ENCODE assay signal across 22 mouse cellular contexts in genomic region chr10:120874261-120874660, GRCm38 (mm10). TPM values are rescaled to one million over a fixed set of nuclear protein-coding genes. Genes with fewer than 3 reads are reported as not detected.
DNase-seq lines count a peak whose midpoint lies in the region; ATAC-seq and TF ChIP-seq lines count a peak whose summit lies in the region.
"Had no signal": no experiment of that assay in that cellular context is flagged by ENCODE, and none has a peak within 500 bp of the region (broad histone marks: within the 10 kb centered on the region; RNA-seq: fewer than 3 reads in every experiment).

No protein-coding gene starts in this region.

- H3K27me3 ChIP-seq in intestine, embryonic 14.5 days (replicated peaks; ENCODE audit: control insufficient read depth, insufficient read depth, low read length): no peaks in the 10 kb centered on the region
- no peaks in the 10 kb centered on the region for H3K27me3 ChIP-seq in intestine, embryonic 15.5 days (replicated peaks)
- no peaks in the 10 kb centered on the region for H3K27me3 ChIP-seq in intestine, embryonic 16.5 days (replicated peaks; ENCODE audit: control insufficient read depth, insufficient read depth, low read length)
- H3K27me3 ChIP-seq in midbrain, postnatal 0 days (ENCODE audit: insufficient read depth, low read length): no peaks in the 10 kb centered on the region
- H3K27me3 ChIP-seq: neural tube, embryonic 12.5 days; Patski had no signal

- no peak overlapping the region for H3K4me3 ChIP-seq in intestine, embryonic 14.5 days (ENCODE audit: low read depth, low read length)
- H3K4me3 ChIP-seq in intestine, embryonic 15.5 days (replicated peaks): no peak overlapping the region
- no peak overlapping the region for H3K4me3 ChIP-seq in intestine, embryonic 16.5 days (ENCODE audit: low read length)
- H3K4me3 ChIP-seq in midbrain, postnatal 0 days (ENCODE audit: low read depth, low read length): no peak overlapping the region
- H3K4me3 ChIP-seq: forebrain, embryonic 12.5 days; limb, embryonic 13.5 days; midbrain, embryonic 10.5 days; neural tube, embryonic 12.5 days had no signal

- DNase-seq in embryo, embryonic 10 days (ENCODE audit: low spot score): peak; percentile 39
- no peak for DNase-seq in embryo, embryonic 9.5 days (ENCODE audit: extremely low spot score)
- DNase-seq in intestine, embryonic 14.5 days (ENCODE audit: low spot score): no peak
- no peak for DNase-seq in thymus, postnatal 0 days (ENCODE audit: low spot score)
- DNase-seq in right cerebral cortex, postnatal 4 days: no peak
- no peak for DNase-seq in midbrain, postnatal 0 days (ENCODE audit: low spot score)
- DNase-seq: adrenal gland, adult 8-10 months; cerebellum, adult 8-10 months; gastrocnemius, postnatal 10 days; kidney, adult 8-10 months; kidney, postnatal 14 days; thymus, postnatal 25 days had no signal

- 71% methylated on average over 12 of the region's 12 CpGs for WGBS in intestine, embryonic 14.5 days
- 73% methylated on average over 12 of the region's 12 CpGs for WGBS in intestine, embryonic 15.5 days
- 74% methylated on average over 12 of the region's 12 CpGs for WGBS in intestine, embryonic 16.5 days
- WGBS in midbrain, postnatal 0 days: 80% methylated on average over 12 of the region's 12 CpGs

- ATAC-seq in intestine, embryonic 14.5 days (replicated peaks; ENCODE audit: low FRiP score, low TSS enrichment, low read depth): no peak
- no peak for ATAC-seq in intestine, embryonic 15.5 days
- no peak for ATAC-seq in intestine, embryonic 16.5 days
- ATAC-seq in midbrain, postnatal 0 days (ENCODE audit: low FRiP score): no peak
- ATAC-seq: hindbrain, postnatal 0 days had no signal

- H3K9ac ChIP-seq in intestine, embryonic 14.5 days (ENCODE audit: low read length): no peak overlapping the region
- H3K9ac ChIP-seq in intestine, embryonic 15.5 days: no peak overlapping the region
- H3K9ac ChIP-seq in intestine, embryonic 16.5 days (ENCODE audit: low read depth, low read length): no peak overlapping the region
- H3K9ac ChIP-seq in midbrain, postnatal 0 days (replicated peaks; ENCODE audit: low read length, poor library complexity, severe bottlenecking): no peak overlapping the region
- H3K9ac ChIP-seq: forebrain, embryonic 12.5 days; limb, embryonic 13.5 days; liver, embryonic 14.5 days; neural tube, embryonic 12.5 days had no signal

- no peaks in the 10 kb centered on the region for H3K36me3 ChIP-seq in intestine, embryonic 14.5 days (ENCODE audit: control insufficient read depth, insufficient read depth, low read length)
- no peaks in the 10 kb centered on the region for H3K36me3 ChIP-seq in intestine, embryonic 15.5 days
- H3K36me3 ChIP-seq in intestine, embryonic 16.5 days (ENCODE audit: control insufficient read depth, insufficient read depth, low read length): no peaks in the 10 kb centered on the region
- H3K36me3 ChIP-seq in midbrain, postnatal 0 days (ENCODE audit: insufficient read depth, low read length): no peaks in the 10 kb centered on the region
- H3K36me3 ChIP-seq: forebrain, embryonic 12.5 days; limb, embryonic 13.5 days; midbrain, embryonic 10.5 days; neural tube, embryonic 12.5 days had no signal

- no peak overlapping the region for H3K27ac ChIP-seq in intestine, embryonic 14.5 days (ENCODE audit: low read depth)
- no peak overlapping the region; the same call in 1 of the 2 replicates for H3K27ac ChIP-seq in intestine, embryonic 15.5 days
- peak overlapping the region; percentile 27; the same call in 1 of the 2 replicates for H3K27ac ChIP-seq in intestine, embryonic 16.5 days (ENCODE audit: low read length)
- H3K27ac ChIP-seq in midbrain, postnatal 0 days (ENCODE audit: low read depth, low read length): no peak overlapping the region
- H3K27ac ChIP-seq: forebrain, embryonic 12.5 days; hindbrain, postnatal 0 days; limb, embryonic 13.5 days; liver, embryonic 14.5 days; macrophage; midbrain, embryonic 10.5 days; neural tube, embryonic 12.5 days had no signal

- peaks cover 38% of the 10 kb centered on the region for H3K4me1 ChIP-seq in intestine, embryonic 14.5 days (replicated peaks; ENCODE audit: control insufficient read depth, insufficient read depth, low read length)
- H3K4me1 ChIP-seq in intestine, embryonic 15.5 days (replicated peaks): peaks cover 29% of the 10 kb centered on the region
- H3K4me1 ChIP-seq in intestine, embryonic 16.5 days (ENCODE audit: control insufficient read depth, insufficient read depth, low read length): peaks cover 27% of the 10 kb centered on the region
- H3K4me1 ChIP-seq in midbrain, postnatal 0 days (ENCODE audit: insufficient read depth, low read length): no peaks in the 10 kb centered on the region

- H3K9me3 ChIP-seq in intestine, embryonic 14.5 days (ENCODE audit: control insufficient read depth, low read length): no peaks in the 10 kb centered on the region
- no peaks in the 10 kb centered on the region for H3K9me3 ChIP-seq in intestine, embryonic 15.5 days
- no peaks in the 10 kb centered on the region for H3K9me3 ChIP-seq in intestine, embryonic 16.5 days (ENCODE audit: control insufficient read depth, low read length)
- H3K9me3 ChIP-seq in midbrain, postnatal 0 days (ENCODE audit: low read length): no peaks in the 10 kb centered on the region
- H3K9me3 ChIP-seq: forebrain, embryonic 12.5 days; limb, embryonic 13.5 days; midbrain, embryonic 10.5 days; neural tube, embryonic 12.5 days had no signal

- H3K4me2 ChIP-seq in intestine, embryonic 14.5 days (ENCODE audit: low read length): peak overlapping the region; percentile 53; the same call in 1 of the 2 replicates
- H3K4me2 ChIP-seq in intestine, embryonic 15.5 days (replicated peaks): no peak overlapping the region
- H3K4me2 ChIP-seq in intestine, embryonic 16.5 days (ENCODE audit: low read depth, low read length): no peak overlapping the region
- no peak overlapping the region for H3K4me2 ChIP-seq in midbrain, postnatal 0 days (ENCODE audit: low read depth, low read length, poor library complexity, severe bottlenecking)
- H3K4me2 ChIP-seq: forebrain, embryonic 12.5 days; neural tube, embryonic 12.5 days had no signal

- TF ChIP-seq CTCF in midbrain, postnatal 0 days (IDR thresholded peaks at IDR 0.05): no peak

RNA-seq across cellular contexts. Expression of gene Msrb3, which starts 24.6 kb away (rescaled TPM):
- polyA plus RNA-seq in intestine, embryonic 14.5 days (2014; fragmentation: Nextera tagmentation; extraction: Ambion mirVana): 17.6 and 18.2 TPM in 2 replicates
- 13.1 and 16.6 TPM in 2 replicates for polyA plus RNA-seq in intestine, embryonic 15.5 days (2015; fragmentation: Nextera tagmentation; extraction: Ambion mirVana)
- polyA plus RNA-seq in intestine, embryonic 16.5 days (2015; fragmentation: Nextera tagmentation; extraction: Ambion mirVana): 11.2 and 14.0 TPM in 2 replicates
- 2.3 and 3.3 TPM in 2 replicates for polyA plus RNA-seq in thymus, postnatal 0 days (2015; fragmentation: Nextera tagmentation; extraction: Ambion mirVana)
- 5.6 and 10.2 TPM in 2 replicates for total RNA-seq in midbrain, postnatal 0 days (2014; rRNA removed)
- 0.72 and 1.0 TPM in 2 replicates for polyA plus RNA-seq in midbrain, postnatal 0 days (2015; fragmentation: Nextera tagmentation; extraction: Ambion mirVana)
